Mouse (Mus musculus) erythroid progenitor cell, adult 5-6 weeks (primary cell): ENCODE results near the gene Hectd4. TPM values are rescaled to one million over a fixed set of nuclear protein-coding genes. Genes with fewer than 3 reads are reported as not detected.
"Not testable (repeated sequence)": the region's sequence is repeated elsewhere in the genome, so short reads cannot be mapped to it uniquely, and the experiment has no call there.

ENCODE experiments used
- ATAC-seq: replicated peaks from 2 replicates; pipeline ENCODE4 v1.8.0; 2016; ENCODE audit warnings: moderate number of reproducible peaks, mild to moderate bottlenecking, moderate TSS enrichment, inconsistent platforms; ENCODE audit not compliant: poor library complexity, low FRiP score, severe bottlenecking
- total RNA-seq, 2 experiments: library from RNA; stranded (forward) in 1 of 2; stranded (reverse) in 1 of 2; fragments of 150-400 nt in 1 of 2; fragments of 186-747, 209-891 nt in 1 of 2; gene quantifications; 2 replicates each; pipeline versions ENCODE4 v1.2.3 to v1.2.4; 2015 to 2017; ENCODE audit warnings: low replicate concordance in 2 of 2

The Hectd4 gene
- total RNA-seq, 2 experiments from 2014 or later: 214 to 286 TPM

DNA sequence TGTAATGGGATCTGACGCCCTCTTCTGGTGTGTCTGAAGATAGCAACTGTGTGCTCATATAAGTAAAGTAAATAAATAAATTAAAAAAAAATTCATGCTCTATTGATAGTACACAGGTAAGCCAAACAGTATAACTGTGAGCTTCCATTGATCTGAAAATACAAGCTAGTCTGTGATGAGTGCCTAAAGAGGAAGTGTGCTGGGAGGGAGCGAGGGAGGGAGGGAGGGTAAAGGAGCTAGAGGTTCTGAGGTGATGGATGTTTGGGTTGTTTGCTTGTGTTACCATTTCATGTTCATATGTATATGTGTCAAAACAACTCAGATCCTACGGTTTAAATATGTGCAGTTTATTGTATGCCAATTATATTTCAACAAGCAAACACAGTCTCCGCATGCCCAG lies 6.8 kb downstream of the Hectd4 start:
- no peak for ATAC-seq

- not testable (repeated sequence) for ATAC-seq
Measured at GRCm38 (mm10) chr5:121227330-121227729, 7.3 kb downstream of the Hectd4 start.

- ATAC-seq: no peak
Measured at GRCm38 (mm10) chr5:121229182-121229581, 9.2 kb downstream of the Hectd4 start.

DNA sequence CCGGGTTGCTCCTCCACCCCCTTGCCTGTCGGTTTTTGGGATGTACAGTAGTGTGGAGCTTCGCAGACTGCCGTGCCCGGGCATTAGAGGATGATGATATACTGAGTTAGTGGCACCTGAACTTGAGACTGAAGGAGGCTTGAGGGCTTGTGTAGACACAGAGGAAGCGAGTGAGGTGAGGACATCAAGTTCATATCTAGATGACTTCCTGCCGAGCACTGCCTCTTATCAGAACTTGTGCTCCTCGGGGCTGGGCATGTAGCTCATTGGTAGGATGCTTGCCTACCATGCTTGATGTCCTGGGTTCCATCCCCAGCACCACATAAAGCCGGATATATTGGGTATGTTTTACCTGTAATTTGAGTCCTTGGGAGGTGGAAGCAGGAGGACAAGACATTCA lies 10.8 kb downstream of the Hectd4 start:
- ATAC-seq: peak; percentile 67

- no peak for ATAC-seq
Measured at GRCm38 (mm10) chr5:121232789-121233188, 12.8 kb downstream of the Hectd4 start.

- ATAC-seq: peak; percentile 44
Measured at GRCm38 (mm10) chr5:121233726-121234125, 13.7 kb downstream of the Hectd4 start.

DNA sequence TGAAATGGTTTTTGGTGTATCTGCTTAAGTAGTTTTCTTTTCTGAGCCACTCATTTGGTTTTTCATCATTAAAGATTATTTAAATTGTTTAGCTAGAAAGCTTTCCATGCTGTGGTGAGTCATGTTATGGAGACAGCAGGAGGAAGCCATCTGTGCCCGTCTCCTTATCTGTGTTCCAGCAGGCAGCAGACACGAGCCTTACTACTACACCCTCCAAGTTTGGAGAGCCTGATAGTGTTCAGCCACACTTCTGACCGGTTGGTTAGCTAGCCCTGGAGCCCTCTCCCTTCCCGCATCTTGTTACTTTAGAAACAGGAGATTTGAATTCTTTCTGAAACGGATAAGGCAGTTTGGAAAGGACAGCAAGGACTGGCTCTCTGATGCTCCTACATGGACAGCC lies 16.2 kb downstream of the Hectd4 start:
- peak; percentile 90 for ATAC-seq

DNA sequence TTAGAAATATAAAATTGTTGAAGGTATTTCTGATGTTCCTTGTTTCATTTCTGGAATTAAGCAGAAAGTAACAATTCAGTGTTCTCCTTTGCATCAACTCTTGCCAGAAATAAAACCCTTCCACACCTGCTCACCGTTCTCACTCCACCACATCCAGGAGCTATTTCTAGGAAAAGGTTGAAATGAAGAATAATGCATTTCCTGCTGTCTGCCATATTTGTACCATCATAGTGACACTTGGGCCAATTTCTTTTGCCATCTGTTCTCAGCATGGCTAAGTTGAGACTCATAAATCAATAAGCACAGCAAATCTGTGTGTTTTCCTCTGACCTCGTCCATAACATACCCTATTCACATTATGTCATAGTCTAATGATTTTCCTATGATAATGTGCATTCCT lies 18.2 kb downstream of the Hectd4 start:
- ATAC-seq: no peak

GRCm38 (mm10) chr5:121239846-121240245 lies 19.8 kb downstream of the Hectd4 start:
- ATAC-seq: no peak

- no peak for ATAC-seq
Measured at GRCm38 (mm10) chr5:121241182-121241581, 21.2 kb downstream of the Hectd4 start.

DNA sequence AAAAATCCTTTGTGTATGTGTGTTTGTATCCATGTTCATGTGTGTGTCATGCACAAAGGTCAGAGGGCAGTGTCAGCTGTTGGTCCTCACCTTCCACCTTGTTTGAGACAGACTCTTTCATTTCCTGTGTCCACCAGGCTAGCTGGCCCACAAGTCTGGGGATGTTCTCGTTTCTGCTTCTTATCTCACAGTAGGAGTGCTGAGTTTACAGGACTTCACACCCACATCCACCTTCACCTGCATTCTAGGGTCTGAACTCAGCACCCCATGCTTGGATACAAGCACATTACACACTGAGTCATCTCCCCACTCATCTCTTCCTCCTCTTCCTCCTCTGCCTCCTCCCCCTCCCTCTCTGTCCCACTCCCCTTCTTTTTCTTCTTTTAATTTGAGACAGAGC lies 22.2 kb downstream of the Hectd4 start:
- ATAC-seq: peak; percentile 66

DNA sequence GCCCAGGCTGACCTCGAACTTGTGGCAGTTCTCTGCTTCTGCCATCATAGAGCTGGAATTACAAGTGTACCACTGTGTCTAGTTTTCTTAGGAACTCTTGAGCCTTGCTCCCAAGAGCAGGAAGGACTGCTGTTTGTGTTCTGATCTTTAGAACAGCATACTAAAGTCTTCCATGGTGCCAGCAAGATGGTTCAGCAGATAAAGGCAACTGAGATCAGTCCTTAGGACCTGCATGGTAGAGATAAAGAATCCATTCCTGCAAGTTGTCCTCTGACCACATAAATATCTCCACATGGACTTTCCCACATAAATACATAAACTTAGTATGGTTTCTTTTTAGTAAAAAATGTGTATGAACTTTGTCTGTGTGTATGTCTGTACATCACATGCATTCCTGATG lies 22.7 kb downstream of the Hectd4 start:
- ATAC-seq: peak; percentile 72

DNA sequence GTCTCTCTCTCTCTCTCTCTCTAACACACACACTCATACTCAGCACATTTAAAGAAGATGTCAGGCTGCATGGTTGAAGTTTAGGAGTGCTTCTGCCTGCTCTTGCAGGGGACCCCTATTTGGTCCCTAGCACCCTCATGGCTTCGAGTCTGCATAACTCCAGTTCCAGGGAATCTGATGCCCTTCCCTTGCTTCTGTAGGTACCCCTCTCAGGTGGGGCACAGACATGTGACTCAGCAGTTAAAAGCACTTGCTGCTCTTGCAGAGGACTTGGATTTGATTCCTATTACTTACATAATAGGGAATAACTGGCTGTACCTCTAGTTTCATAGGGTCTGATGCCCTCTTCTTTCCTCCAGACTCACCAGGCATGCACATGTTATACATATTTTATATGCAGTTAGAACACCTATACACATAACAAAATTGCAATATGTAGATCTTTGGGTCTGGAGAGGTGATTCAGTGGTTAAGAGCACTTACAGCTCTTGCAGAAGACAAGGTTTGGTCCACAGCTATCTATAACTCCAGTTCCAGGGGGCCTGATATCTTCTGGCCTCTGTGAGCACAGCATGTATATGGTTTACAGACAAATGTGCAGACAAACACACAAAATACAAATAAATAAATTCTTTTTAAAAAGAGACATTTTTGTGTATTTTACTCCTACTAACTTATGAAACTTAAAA lies 23.8 kb downstream of the Hectd4 start:
- no peak for ATAC-seq

DNA sequence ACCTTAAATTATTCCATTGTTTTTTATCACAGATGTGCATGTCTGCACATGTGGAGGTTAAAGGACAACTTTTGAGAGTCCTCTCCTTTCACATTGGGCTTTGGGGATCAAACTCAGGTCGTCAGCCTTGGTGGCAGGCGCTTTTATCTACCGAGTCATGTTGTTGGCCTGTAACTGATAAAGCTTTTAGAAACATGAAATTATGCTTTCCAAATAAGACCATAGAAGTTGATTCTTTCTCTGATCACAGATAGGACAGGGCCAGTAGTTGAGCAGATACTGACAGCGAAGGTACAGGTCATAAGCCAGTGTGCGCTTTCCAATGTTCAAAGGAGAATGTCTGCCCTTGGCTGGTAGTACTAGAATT lies 24.3 kb downstream of the Hectd4 start:
- peak; percentile 20 for ATAC-seq

DNA sequence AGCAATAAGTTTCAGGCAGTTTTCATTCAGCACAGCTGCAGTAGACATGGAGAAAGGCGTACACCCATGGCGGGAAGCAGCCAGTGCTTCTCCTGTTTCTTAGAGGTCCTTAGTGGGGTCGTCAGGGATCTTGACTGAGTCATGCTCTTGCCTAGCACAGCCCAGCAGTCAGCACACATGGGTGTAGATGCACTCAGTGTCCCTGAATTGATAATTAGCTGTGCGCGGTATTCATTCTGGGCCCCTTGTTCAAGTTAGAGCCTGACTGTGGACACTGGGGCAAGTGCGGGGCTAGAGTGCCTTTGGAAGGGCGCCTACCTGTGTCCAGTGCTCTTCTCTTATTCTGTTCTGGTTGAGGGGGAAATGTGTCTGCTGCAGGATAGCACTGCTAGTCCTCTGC lies 25.2 kb downstream of the Hectd4 start:
- ATAC-seq: no peak

- peak; percentile 41 for ATAC-seq
Measured at GRCm38 (mm10) chr5:121248766-121249394, 28.9 kb downstream of the Hectd4 start.

- ATAC-seq: no peak
Measured at GRCm38 (mm10) chr5:121249693-121250092, 29.7 kb downstream of the Hectd4 start.

GRCm38 (mm10) chr5:121251813-121252212 lies 31.8 kb downstream of the Hectd4 start:
- no peak for ATAC-seq

DNA sequence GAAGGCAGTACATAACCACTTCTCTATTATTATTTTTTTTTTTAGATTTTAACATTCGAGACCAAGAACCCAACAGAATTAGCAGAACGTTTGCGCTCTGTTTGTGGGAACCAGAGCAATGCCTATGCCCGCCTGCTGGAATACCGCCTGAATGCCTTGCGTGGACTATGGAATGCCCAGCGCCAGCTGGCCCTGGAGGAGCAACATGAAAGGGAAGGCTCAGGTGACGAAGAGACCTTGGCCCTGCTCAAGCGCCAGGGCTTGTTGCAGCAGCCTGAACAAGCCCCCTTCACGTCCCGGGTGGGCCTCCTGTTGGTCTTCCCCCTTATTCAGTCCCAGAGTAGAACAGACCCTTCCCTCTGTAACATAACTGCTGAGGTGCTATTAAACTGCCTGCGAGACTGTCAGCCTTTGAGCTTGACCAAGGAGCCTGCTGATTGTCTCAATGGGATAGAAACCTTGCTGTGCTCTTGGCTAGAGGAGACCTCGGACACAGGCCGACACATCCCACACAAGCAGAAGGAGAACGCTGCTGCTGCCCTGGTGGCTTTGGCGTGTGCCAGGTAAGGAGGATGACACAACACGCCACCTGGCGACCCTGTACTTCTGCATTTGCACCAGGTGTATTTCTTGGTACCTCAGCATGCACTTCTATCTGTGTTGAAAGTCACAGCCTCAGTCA lies 33.9 kb downstream of the Hectd4 start:
- ATAC-seq: no peak

DNA sequence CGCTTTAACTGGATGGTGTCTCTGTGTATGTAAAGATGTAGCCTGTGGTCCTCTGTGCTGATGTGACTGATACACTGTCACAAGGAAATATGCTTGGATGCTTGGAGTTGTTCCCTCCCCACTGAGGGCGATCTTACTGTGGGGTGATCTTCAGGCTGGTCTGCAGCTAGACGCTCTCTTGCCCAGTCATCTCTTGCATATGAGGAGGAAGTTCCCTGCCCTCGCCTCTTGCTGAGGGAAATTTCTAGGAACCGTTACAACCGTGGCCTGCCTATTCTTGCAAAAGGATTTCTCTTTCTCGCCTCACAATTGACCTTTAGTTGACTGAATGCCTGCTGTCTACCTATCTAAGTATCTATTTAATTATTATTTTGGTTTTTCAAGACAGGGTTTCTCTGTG lies 35.0 kb downstream of the Hectd4 start:
- ATAC-seq: no peak

DNA sequence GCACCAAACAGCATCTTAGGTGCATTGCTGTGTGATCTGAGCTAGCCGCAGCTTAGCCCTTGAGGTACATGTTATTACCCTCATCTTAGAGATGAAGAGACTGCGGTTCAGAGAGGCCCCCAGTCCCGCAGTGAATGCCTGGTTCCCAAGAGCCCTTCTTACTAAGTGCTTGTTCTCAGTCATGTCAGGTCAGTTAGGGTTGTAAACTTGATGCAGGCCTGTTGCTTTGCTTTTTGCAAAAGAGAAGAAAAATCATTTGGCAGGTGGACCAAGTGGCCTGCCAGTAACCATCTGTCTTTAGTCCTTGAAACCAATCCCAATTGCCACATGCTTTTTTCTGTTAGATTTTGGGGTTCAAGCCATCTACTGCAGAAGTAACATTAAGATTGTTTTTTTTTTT lies 41.8 kb downstream of the Hectd4 start:
- no peak for ATAC-seq
